Mouse (Mus musculus): ENCODE measurements at regions not wholly inside any gene's neighbourhood (a gene's known extent, or its start where the extent isn't known, plus 50 kb on each side); places are given as distances from the start of the nearest gene placed in this dataset.

GRCm38 (mm10) chr3:133646449-133647059, 101.6 kb upstream of the Tet2 start:
- H3K27ac ChIP-seq (ENCODE audit: control insufficient read depth, insufficient read depth, low read depth, low read length, poor library complexity) = no peak overlapping the region
- 83% methylated on average over 7 of the region's 7 CpGs for WGBS
- 0 out of 2 replicates have a peak, but pooled peaks cover 1% of the 10 kb centered on the region for H3K4me1 ChIP-seq (ENCODE audit: control insufficient read depth, insufficient read depth, low read length)
- no peak overlapping the region for H3K4me3 ChIP-seq (replicated peaks; ENCODE audit: control insufficient read depth, low read depth, low read length)
- TF ChIP-seq CTCF (IDR thresholded peaks at IDR 0.05; ENCODE audit: control insufficient read depth, insufficient read depth, low read length) (no peak), POLR2A (IDR thresholded peaks at IDR 0.05; ENCODE audit: borderline replicate concordance, control insufficient read depth, low read depth, low read length) (no peak)

GRCm38 (mm10) chr3:133650025-133650424, 105.1 kb upstream of the Tet2 start:
- no peak for TF ChIP-seq POLR2A (IDR thresholded peaks at IDR 0.05; ENCODE audit: borderline replicate concordance, control insufficient read depth, low read depth, low read length)
- no peak for TF ChIP-seq CTCF (IDR thresholded peaks at IDR 0.05; ENCODE audit: control insufficient read depth, insufficient read depth, low read length)
- Histone ChIP-seq H3K27ac (ENCODE audit: control insufficient read depth, insufficient read depth, low read depth, low read length, poor library complexity) (no peak overlapping the region), H3K4me1 (ENCODE audit: control insufficient read depth, insufficient read depth, low read length) (peaks cover 1% of the 10 kb centered on the region; the same call in 1 of the 2 replicates)

GRCm38 (mm10) chr3:133651996-133652395, 107.1 kb upstream of the Tet2 start:
- Histone ChIP-seq H3K4me1 (ENCODE audit: control insufficient read depth, insufficient read depth, low read length) (no peaks in the 10 kb centered on the region; the same call in 1 of the 2 replicates), H3K27ac (ENCODE audit: control insufficient read depth, insufficient read depth, low read depth, low read length, poor library complexity) (no peak overlapping the region), H3K4me3 (replicated peaks; ENCODE audit: control insufficient read depth, low read depth, low read length) (no peak overlapping the region)
- 56% methylated on average over 4 of the region's 4 CpGs for WGBS
- no peak for TF ChIP-seq POLR2A (IDR thresholded peaks at IDR 0.05; ENCODE audit: borderline replicate concordance, control insufficient read depth, low read depth, low read length)
- no peak for TF ChIP-seq CTCF (IDR thresholded peaks at IDR 0.05; ENCODE audit: control insufficient read depth, insufficient read depth, low read length)

More at GRCm38 (mm10) chr3:133650025-133650424, 105.1 kb upstream of the Tet2 start:
- H3K4me3 ChIP-seq (replicated peaks; ENCODE audit: control insufficient read depth, low read depth, low read length) = no peak overlapping the region

GRCm38 (mm10) chr3:133659759-133660158, 114.8 kb upstream of the Tet2 start:
- no peak overlapping the region for H3K4me3 ChIP-seq (replicated peaks; ENCODE audit: control insufficient read depth, low read depth, low read length)
- peaks cover 3% of the 10 kb centered on the region for H3K4me1 ChIP-seq (ENCODE audit: control insufficient read depth, insufficient read depth, low read length)
- 16% methylated on average over 8 of the region's 8 CpGs for WGBS
- H3K27ac ChIP-seq (ENCODE audit: control insufficient read depth, insufficient read depth, low read depth, low read length, poor library complexity) = no peak overlapping the region
- TF ChIP-seq POLR2A (IDR thresholded peaks at IDR 0.05; ENCODE audit: borderline replicate concordance, control insufficient read depth, low read depth, low read length) (no peak), CTCF (IDR thresholded peaks at IDR 0.05; ENCODE audit: control insufficient read depth, insufficient read depth, low read length) (no peak)

GRCm38 (mm10) chr3:133661303-133661702, 116.4 kb upstream of the Tet2 start:
- no peak overlapping the region for H3K4me3 ChIP-seq (replicated peaks; ENCODE audit: control insufficient read depth, low read depth, low read length)
- no peak for TF ChIP-seq CTCF (IDR thresholded peaks at IDR 0.05; ENCODE audit: control insufficient read depth, insufficient read depth, low read length)
- no peak for TF ChIP-seq POLR2A (IDR thresholded peaks at IDR 0.05; ENCODE audit: borderline replicate concordance, control insufficient read depth, low read depth, low read length)
- no peak overlapping the region for H3K27ac ChIP-seq (ENCODE audit: control insufficient read depth, insufficient read depth, low read depth, low read length, poor library complexity)
- 81% methylated on average over 3 of the region's 3 CpGs for WGBS
- peaks cover 3% of the 10 kb centered on the region for H3K4me1 ChIP-seq (ENCODE audit: control insufficient read depth, insufficient read depth, low read length)

- 79% methylated on average over 3 of the region's 3 CpGs for WGBS
- H3K27ac ChIP-seq (ENCODE audit: control insufficient read depth, insufficient read depth, low read depth, low read length, poor library complexity) = no peak overlapping the region
- TF ChIP-seq POLR2A (IDR thresholded peaks at IDR 0.05; ENCODE audit: borderline replicate concordance, control insufficient read depth, low read depth, low read length) = no peak
- TF ChIP-seq CTCF (IDR thresholded peaks at IDR 0.05; ENCODE audit: control insufficient read depth, insufficient read depth, low read length) = no peak
- no peak overlapping the region for H3K4me3 ChIP-seq (replicated peaks; ENCODE audit: control insufficient read depth, low read depth, low read length)
- peaks cover 2% of the 10 kb centered on the region for H3K4me1 ChIP-seq (ENCODE audit: control insufficient read depth, insufficient read depth, low read length)
Measured at GRCm38 (mm10) chr3:133664914-133665313, 120.0 kb upstream of the Tet2 start.

GRCm38 (mm10) chr3:133665425-133666317, 120.7 kb upstream of the Tet2 start:
- WGBS = 86% methylated on average over 6 of the region's 6 CpGs
- Histone ChIP-seq H3K27ac (ENCODE audit: control insufficient read depth, insufficient read depth, low read depth, low read length, poor library complexity) (no peak overlapping the region), H3K4me3 (replicated peaks; ENCODE audit: control insufficient read depth, low read depth, low read length) (no peak overlapping the region), H3K4me1 (ENCODE audit: control insufficient read depth, insufficient read depth, low read length) (no peaks in the 10 kb centered on the region)
- TF ChIP-seq CTCF (IDR thresholded peaks at IDR 0.05; ENCODE audit: control insufficient read depth, insufficient read depth, low read length) = no peak
- TF ChIP-seq POLR2A (IDR thresholded peaks at IDR 0.05; ENCODE audit: borderline replicate concordance, control insufficient read depth, low read depth, low read length) = no peak

GRCm38 (mm10) chr3:133672742-133673447, 128.0 kb upstream of the Tet2 start:
- H3K27ac ChIP-seq (ENCODE audit: control insufficient read depth, insufficient read depth, low read depth, low read length, poor library complexity) = no peak overlapping the region
- 87% methylated on average over 10 of the region's 10 CpGs for WGBS

More at GRCm38 (mm10) chr3:133672742-133673447, 128.0 kb upstream of the Tet2 start:
- Histone ChIP-seq H3K4me1 (ENCODE audit: control insufficient read depth, insufficient read depth, low read length) (no peaks in the 10 kb centered on the region), H3K4me3 (replicated peaks; ENCODE audit: control insufficient read depth, low read depth, low read length) (no peak overlapping the region)
- TF ChIP-seq POLR2A (IDR thresholded peaks at IDR 0.05; ENCODE audit: borderline replicate concordance, control insufficient read depth, low read depth, low read length) (no peak), CTCF (IDR thresholded peaks at IDR 0.05; ENCODE audit: control insufficient read depth, insufficient read depth, low read length) (no peak)

All from bone marrow, adult 2 months (tissue).